Mouse (Mus musculus): Measurements from ENCODE around the gene Rbpj.
"Not testable (repeated sequence)": the region's sequence is repeated elsewhere in the genome, so short reads cannot be mapped to it uniquely, and the experiment has no call there.

Gene Rbpj

DNA sequence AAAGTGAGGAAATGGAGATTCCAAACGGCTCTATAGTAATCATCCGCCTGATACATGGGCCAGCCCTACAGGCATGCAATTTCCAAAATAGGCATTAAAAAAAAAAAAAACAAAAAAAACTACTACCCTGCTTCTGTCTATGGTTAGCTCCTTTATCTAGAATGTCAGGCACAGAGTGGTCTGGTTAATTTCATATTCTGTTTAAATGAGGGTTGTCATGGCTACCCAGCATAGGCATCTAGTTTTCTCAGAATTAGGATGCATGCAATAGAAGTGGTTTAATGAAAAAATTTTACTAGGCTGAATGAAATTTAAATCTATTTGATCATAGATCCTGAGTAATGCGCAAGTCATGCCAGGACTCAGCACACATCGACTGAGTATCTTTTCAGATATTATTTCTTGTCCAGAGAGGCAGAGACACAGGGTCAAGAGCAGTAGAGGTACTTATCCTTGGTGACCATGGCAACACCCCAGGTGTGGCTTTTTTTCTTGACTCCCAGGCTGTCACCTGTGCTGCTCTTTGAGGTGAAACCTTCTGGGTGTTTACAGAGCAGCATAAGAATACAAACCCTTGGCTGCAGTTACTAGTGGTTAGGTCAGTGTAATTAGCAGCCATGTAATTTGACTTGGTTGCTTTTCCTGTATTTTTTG, 49.1 kb downstream of the Rbpj start:
- no peak for DNase-seq

DNA sequence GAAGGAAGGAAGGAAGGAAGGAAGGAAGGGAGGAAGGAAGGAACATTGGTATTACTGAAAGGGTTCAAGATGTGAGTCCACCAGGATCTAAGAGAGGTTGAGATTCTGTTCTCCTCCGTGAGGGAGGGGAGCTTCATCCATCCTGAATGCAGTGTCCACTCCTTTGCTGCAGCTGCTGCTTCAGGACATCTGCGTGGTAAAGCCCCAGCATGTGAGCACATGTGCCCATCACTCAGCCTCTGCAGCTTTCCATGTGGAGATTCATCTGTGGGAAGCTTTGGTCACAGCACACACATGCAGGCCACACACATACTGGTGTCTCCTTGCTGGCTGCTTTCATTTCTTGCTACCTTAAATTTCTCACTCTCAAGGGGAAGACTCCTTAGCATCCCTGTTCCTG, 50.5 kb downstream of the Rbpj start:
- no peak for DNase-seq

DNA sequence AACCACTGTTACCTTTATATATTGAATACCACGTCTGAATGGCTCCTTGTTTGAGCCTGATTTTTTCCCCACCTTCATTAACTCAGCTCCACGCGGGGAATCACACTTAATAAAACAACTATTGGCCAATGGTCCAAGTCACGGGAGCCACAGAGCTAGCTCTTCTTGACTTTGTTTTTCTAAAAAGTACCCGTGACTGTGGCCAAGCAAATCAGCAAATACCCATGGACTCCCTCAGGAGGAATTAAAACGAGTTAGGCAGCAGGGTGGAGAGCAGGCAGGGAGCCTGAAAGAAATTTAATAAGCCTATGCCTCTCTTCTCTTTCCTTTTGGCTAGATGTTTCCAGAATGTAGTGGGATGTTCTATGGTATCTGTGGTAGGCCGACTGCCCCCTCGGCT, 51.9 kb downstream of the Rbpj start:
- no peak for DNase-seq

DNA sequence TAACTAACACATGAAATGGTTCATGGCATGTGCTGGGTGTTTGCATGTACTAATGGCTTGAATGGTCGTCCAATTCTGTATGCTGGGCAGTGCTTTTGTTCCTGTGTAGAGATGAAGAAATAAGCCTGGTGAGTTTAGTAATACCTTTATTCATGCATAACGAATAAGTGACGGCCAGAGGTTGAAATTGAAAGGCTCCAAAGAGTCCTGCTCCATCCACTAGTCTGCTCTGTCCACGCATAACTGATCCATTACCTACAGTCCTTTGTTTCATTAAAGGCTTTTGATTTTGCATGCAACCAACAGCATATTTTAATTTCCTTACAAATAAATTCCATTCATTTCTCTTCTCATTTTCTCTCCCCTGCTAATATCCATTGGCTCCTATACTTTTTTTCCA, 53.2 kb downstream of the Rbpj start:
- DNase-seq = no peak

DNA sequence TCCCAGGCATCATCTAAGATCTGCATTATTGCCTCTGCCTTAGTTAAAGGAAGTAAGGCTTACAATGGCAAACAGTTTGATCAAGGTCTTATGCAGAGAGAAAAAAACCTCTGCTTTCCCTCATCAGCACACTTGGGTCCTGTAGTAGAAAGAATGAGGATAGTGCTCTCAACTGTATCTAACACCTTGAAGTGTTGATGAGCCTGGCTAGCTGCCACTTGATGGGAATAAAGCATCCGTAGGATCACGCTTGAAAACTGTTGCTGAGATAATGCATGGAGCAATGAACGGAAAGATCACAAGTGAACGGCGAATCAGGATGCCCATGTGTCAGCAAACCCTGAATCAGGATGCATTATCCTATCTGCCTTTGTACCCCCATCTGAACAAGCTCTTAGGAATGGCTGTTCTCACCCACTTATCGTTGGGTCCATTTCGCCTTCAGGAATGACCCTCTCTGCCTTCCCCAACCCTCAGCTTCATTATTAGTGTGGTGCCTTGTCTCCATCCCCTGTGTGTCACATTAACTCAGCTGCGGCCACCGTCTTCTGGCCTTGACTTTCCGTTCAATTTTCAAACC, 54.1 kb downstream of the Rbpj start:
- no peak for DNase-seq

GRCm38 (mm10) chr5:53523046-53523445, 57.1 kb downstream of the Rbpj start:
- peak; percentile 49 for DNase-seq

DNA sequence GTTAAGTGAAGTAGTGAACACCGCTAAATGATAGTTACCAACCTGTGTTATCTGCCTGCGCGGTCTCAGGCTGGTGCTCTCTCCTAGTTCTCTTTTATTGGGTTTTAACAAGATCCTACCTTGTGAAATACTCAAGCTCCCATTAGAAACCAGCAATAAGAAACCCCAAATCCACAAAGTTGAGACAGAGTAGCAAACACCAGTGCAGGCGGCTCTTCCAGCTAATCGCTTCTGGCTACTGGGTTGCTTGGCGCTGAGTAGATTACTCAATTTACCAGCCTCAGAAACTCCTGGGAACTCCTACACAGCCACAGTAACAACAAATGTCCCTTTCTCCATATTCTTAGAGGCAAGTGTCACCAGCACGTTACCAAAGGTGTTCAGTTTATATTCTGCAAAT, 58.2 kb downstream of the Rbpj start:
- no peak for DNase-seq

DNA sequence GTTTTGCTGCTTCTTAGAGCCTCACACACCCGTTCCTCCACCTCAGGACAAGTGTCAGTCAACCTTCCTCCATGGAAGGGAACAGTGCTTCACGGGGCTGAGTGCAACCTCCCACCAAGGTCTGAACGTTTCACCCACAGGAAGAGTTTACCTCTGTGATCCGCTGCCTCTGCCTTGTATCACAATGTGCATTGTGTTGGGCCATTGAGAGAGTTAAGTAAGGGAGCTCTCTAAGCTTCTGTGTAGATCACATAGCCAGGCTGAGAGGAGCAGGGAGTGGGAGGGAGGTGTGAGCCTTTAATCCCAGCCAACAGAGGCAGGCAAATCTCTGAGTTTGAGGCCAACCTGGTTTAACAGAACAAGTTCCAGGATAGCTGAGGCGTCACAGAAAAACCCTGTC, 58.9 kb downstream of the Rbpj start:
- no peak for DNase-seq

DNA sequence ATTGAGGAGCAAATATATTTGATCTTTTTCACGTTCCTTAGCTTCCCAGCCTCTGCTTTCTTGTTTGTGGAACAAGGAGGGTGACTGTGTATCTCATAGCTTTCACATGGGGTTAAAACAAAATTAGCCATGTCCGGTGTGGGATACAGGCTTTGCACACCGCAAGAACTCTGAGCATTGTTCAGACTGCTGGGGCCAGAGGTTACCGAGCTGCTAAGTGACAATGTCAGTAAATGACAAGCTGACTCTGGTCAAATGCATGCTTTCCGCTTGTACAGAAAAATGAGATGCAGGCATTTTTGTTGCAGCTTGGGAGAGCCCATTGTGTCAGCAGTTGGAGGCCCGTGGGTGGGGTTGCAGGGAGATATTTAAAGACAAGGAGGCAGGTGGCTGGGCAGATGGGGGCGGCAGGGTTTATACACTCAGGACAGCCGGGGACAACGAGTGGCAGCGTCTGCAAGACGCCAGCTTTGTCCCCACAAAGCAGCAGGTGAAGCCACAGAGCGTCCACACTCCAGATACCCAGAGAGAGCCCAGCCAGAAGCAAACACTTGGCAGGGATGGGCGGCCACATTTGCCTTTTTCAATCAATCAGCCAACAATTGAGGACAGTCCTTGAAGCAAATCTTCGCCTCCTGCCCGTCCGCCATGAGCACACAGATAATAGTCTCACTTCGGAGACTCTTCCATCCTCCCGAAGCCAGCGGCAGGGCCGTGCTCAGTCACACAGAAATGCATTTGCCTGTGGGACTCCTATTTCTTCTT, 59.5 kb downstream of the Rbpj start:
- DNase-seq = peak; percentile 26

GRCm38 (mm10) chr5:53526070-53526430, 60.1 kb downstream of the Rbpj start:
- no peak for DNase-seq

DNA sequence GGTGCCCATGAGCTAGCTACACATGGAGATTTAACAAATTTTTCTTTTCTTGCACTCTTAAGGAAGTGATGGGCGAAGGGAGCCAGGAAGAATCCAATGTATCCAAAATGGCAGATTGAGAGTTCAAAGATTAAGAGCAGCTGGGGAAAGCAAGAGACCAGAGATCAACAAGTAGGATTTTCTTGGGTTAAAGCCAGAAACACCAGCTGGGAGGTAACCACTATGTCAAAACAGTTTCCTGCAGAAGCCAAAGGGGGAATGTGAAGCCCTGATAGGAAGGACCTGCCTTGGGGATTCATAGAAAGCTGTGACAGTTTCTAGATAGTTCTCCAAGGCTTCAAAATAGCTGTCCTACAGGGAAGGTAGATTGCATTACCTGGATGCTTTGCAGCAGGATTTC, 63.9 kb downstream of the Rbpj start:
- DNase-seq = no peak

DNA sequence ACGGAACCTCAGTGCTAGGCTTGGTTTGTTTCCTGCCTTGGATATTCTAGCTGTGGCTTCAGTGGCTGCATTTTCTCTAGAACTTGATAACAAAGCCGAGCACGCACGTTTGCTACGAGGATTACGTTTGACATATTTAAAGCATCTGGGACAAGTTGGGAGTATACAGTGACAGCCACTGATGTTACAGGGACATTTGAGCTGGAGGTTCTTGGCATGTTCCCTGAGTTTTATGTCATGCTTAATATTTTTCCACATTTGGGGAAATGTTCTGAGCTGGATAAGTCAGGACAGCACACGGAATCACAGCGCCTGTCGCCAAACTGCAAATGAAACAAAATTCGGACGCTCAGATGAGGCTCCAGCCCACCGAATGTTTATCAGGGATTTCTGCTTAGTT, 69.1 kb downstream of the Rbpj start:
- DNase-seq = no peak

- no peak for DNase-seq
These were observed 70.9 kb downstream of the Rbpj start for GRCm38 (mm10) chr5:53536635-53537554.

- no peak for DNase-seq
These were observed 74.1 kb downstream of the Rbpj start for GRCm38 (mm10) chr5:53539860-53540633.

DNA sequence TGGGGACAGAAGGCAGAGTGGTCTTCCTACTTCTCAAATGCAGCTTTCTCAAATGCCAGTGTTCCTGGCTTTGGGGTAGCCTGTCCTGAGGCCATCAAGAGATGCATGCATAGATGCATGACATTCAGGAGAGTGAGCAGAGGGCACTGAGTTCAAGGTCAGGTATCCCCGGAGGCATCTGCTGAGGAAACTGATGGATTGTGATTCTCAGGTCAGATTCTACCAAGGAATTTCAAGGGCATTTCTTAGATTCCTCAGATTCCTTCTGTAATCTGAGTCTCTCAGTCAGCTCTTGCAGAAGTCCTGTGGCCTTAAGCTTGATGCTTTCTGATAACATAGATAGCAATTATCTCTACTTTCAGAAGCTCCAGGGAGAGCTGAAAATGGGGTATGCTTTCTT, 76.1 kb downstream of the Rbpj start:
- DNase-seq = no peak

DNA sequence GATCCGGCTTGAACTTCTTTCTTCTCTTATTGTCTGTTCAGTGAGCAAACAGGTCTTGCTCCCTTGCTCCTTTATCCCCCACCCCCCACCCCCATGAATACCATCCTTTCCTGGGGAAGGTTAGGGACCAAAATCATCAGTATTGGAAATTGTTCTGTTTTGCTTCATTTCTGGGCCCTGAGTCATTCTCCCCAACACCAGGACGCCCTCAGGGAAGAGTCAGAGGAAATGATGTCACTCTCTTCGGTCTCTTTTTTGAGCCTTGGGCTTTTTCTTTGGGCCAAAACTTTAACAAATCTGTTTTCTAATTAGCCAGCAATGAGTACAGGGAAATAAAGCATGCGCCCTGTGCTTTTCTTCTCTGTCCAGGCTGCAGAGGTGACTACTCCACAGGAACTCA, 77.4 kb downstream of the Rbpj start:
- DNase-seq = no peak

DNA sequence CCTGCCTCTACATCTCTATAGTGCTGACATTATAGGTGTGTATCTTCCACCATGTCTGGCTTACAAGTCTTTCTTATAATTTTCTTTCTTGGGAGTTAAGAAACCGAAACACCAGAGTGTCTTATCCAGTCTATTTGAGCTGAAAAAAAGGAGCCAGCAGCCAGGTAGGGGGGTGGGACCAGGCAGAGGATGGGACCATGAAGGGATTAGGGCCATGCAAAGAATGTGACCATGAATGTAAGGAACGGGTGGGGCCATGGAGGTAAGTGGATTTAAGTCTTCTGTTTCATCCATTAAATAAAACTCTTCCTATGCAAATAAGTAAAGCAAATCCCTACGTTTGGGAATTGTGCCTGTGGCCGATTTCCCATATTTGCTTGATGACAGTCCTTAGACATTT, 78.0 kb downstream of the Rbpj start:
- no peak for DNase-seq

- DNase-seq = no peak
These were observed 80.5 kb downstream of the Rbpj start for GRCm38 (mm10) chr5:53546440-53546839.

DNA sequence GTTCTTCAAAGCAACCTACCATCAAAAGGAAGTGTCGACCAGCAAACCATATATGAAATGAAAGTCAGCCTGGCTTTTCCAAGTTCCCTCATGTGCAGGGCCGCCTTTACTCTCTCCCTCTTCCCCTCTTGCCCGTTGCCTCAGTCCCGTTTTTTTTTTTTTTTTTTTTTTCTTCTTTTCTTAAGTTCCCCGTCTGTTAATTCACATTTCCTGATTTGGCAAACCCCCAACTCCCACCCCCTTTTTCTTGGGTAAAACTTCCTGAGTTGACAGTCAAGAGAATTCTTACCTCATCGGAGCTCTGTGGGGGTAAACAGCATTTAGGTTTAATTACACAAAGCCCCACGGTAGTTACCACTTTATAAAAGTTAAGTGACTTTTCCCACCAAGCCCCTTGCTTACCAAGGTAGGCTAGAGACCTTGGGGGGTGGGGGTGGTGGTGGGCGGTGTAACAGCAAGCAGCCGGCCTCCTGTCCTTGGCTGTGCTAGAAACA, 81.1 kb downstream of the Rbpj start:
- DNase-seq = no peak

- not testable (repeated sequence) for DNase-seq
These were observed 84.4 kb downstream of the Rbpj start for GRCm38 (mm10) chr5:53550329-53550728.

DNA sequence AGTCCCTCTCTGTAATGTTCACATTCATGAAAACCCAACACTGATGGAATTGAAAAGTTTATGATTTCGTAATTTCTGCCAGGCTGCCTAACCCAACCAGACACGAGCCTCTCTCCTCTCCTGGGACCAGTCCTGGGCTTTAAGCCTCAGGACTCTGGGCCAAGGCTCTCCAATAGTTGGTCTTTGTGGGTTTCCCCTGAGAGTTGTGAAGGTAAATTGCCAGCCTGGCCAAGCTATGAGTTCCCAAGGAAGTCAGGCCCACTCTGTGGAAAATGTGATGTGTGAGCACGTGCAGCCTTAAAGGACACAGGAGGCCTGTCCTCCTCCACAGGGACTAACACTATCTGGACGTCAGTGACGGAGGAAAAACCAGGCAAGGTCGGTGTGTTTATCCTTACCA, 85.4 kb downstream of the Rbpj start:
- DNase-seq = no peak

GRCm38 (mm10) chr5:53551910-53552309, 86.0 kb downstream of the Rbpj start:
- no peak for DNase-seq
